Mouse (Mus musculus): ENCODE data around the gene Hnf1b. TPM values are rescaled to one million over a fixed set of nuclear protein-coding genes. Genes with fewer than 3 reads are reported as not detected.

Gene Hnf1b
- polyA plus RNA-seq, 1 experiment = 0.40 TPM

- no peaks in the 10 kb centered on the region for H3K4me1 ChIP-seq (ENCODE audit: control insufficient read depth, insufficient read depth, insufficient read length)
- H3K4me3 ChIP-seq (ENCODE audit: extremely low read depth, insufficient read depth, insufficient read length) = no peak overlapping the region
- TF ChIP-seq POLR2A (IDR thresholded peaks at IDR 0.05; ENCODE audit: low read depth, low read length) (no peak), CTCF (IDR thresholded peaks at IDR 0.05; ENCODE audit: extremely low read depth, insufficient read depth, insufficient read length, insufficient replicate concordance) (no peak)
- no peak for DNase-seq (ENCODE audit: low read depth in 1 of 2, low spot score in 2 of 2)
- whole genome bisulfite sequencing = 87% methylated on average over 3 of the region's 3 CpGs
- no peak overlapping the region for H3K27ac ChIP-seq (ENCODE audit: insufficient read depth, low read length)
- H3K27me3 ChIP-seq (ENCODE audit: control insufficient read depth, insufficient read depth, low read length) = no peaks in the 10 kb centered on the region
- no peaks in the 10 kb centered on the region for H3K36me3 ChIP-seq (ENCODE audit: control insufficient read depth, insufficient read depth, low read length)
Observed at GRCm38 (mm10) chr11:83867571-83867970, 17.7 kb downstream of the Hnf1b start.

- Histone ChIP-seq H3K27ac (ENCODE audit: insufficient read depth, low read length) (no peak overlapping the region), H3K36me3 (ENCODE audit: control insufficient read depth, insufficient read depth, low read length) (no peaks in the 10 kb centered on the region), H3K4me1 (ENCODE audit: control insufficient read depth, insufficient read depth, insufficient read length) (no peaks in the 10 kb centered on the region), H3K27me3 (ENCODE audit: control insufficient read depth, insufficient read depth, low read length) (no peaks in the 10 kb centered on the region), H3K4me3 (ENCODE audit: extremely low read depth, insufficient read depth, insufficient read length) (no peak overlapping the region)
- WGBS = 86% methylated on average over 1 of the region's 1 CpGs
- DNase-seq (ENCODE audit: low read depth in 1 of 2, low spot score in 2 of 2) = no peak
- no peak for TF ChIP-seq POLR2A (IDR thresholded peaks at IDR 0.05; ENCODE audit: low read depth, low read length)
- TF ChIP-seq CTCF (IDR thresholded peaks at IDR 0.05; ENCODE audit: extremely low read depth, insufficient read depth, insufficient read length, insufficient replicate concordance) = no peak
Observed at GRCm38 (mm10) chr11:83869147-83869546, 19.3 kb downstream of the Hnf1b start.

DNA sequence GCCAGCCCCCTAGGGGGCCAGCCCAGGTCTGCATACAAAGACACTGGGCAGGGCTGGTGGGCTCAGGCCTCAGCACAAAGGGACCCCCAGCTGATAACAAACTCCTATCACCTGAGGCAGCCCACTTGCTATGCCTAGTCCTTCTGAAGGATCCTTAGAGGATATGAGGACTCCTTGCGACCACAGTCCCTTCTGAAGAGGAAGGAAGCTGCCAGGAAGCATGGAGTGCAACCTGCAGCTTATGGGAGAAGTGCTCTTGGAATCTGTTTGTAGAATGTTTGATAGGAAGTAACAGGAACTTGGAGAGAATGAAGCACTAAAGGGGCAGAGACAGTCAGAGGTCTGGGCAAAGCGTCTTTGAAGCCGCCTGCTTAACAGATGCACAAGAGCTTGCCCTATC, 19.8 kb downstream of the Hnf1b start:
- Histone ChIP-seq H3K27ac (ENCODE audit: insufficient read depth, low read length) (no peak overlapping the region), H3K4me1 (ENCODE audit: control insufficient read depth, insufficient read depth, insufficient read length) (no peaks in the 10 kb centered on the region), H3K36me3 (ENCODE audit: control insufficient read depth, insufficient read depth, low read length) (no peaks in the 10 kb centered on the region), H3K4me3 (ENCODE audit: extremely low read depth, insufficient read depth, insufficient read length) (no peak overlapping the region), H3K27me3 (ENCODE audit: control insufficient read depth, insufficient read depth, low read length) (no peaks in the 10 kb centered on the region)
- TF ChIP-seq POLR2A (IDR thresholded peaks at IDR 0.05; ENCODE audit: low read depth, low read length) (no peak), CTCF (IDR thresholded peaks at IDR 0.05; ENCODE audit: extremely low read depth, insufficient read depth, insufficient read length, insufficient replicate concordance) (no peak)
- no peak for DNase-seq (ENCODE audit: low read depth in 1 of 2, low spot score in 2 of 2)
- 42% methylated on average over 3 of the region's 3 CpGs for WGBS

GRCm38 (mm10) chr11:83871780-83872554, 22.1 kb downstream of the Hnf1b start:
- Histone ChIP-seq H3K36me3 (ENCODE audit: control insufficient read depth, insufficient read depth, low read length) (no peaks in the 10 kb centered on the region), H3K27me3 (ENCODE audit: control insufficient read depth, insufficient read depth, low read length) (no peaks in the 10 kb centered on the region), H3K27ac (ENCODE audit: insufficient read depth, low read length) (no peak overlapping the region), H3K4me3 (ENCODE audit: extremely low read depth, insufficient read depth, insufficient read length) (no peak overlapping the region), H3K4me1 (ENCODE audit: control insufficient read depth, insufficient read depth, insufficient read length) (no peaks in the 10 kb centered on the region)
- no peak for DNase-seq (ENCODE audit: low read depth in 1 of 2, low spot score in 2 of 2)
- TF ChIP-seq CTCF (IDR thresholded peaks at IDR 0.05; ENCODE audit: extremely low read depth, insufficient read depth, insufficient read length, insufficient replicate concordance) (no peak), POLR2A (IDR thresholded peaks at IDR 0.05; ENCODE audit: low read depth, low read length) (no peak)
- 30% methylated on average over 9 of the region's 9 CpGs for WGBS

GRCm38 (mm10) chr11:83873509-83873908, 23.6 kb downstream of the Hnf1b start:
- H3K4me3 ChIP-seq (ENCODE audit: extremely low read depth, insufficient read depth, insufficient read length) = no peak overlapping the region
- no peak for DNase-seq (ENCODE audit: low read depth in 1 of 2, low spot score in 2 of 2)
- no peak for TF ChIP-seq CTCF (IDR thresholded peaks at IDR 0.05; ENCODE audit: extremely low read depth, insufficient read depth, insufficient read length, insufficient replicate concordance)
- TF ChIP-seq POLR2A (IDR thresholded peaks at IDR 0.05; ENCODE audit: low read depth, low read length) = no peak
- no peaks in the 10 kb centered on the region for H3K27me3 ChIP-seq (ENCODE audit: control insufficient read depth, insufficient read depth, low read length)
- no peaks in the 10 kb centered on the region for H3K4me1 ChIP-seq (ENCODE audit: control insufficient read depth, insufficient read depth, insufficient read length)
- no peak overlapping the region for H3K27ac ChIP-seq (ENCODE audit: insufficient read depth, low read length)
- H3K36me3 ChIP-seq (ENCODE audit: control insufficient read depth, insufficient read depth, low read length) = no peaks in the 10 kb centered on the region
- 80% methylated on average over 9 of the region's 9 CpGs for WGBS

GRCm38 (mm10) chr11:83876630-83877029, 26.8 kb downstream of the Hnf1b start:
- H3K27ac ChIP-seq (ENCODE audit: insufficient read depth, low read length) = no peak overlapping the region

GRCm38 (mm10) chr11:83877765-83878164, 27.9 kb downstream of the Hnf1b start:
- Histone ChIP-seq H3K27ac (ENCODE audit: insufficient read depth, low read length) (no peak overlapping the region), H3K27me3 (ENCODE audit: control insufficient read depth, insufficient read depth, low read length) (no peaks in the 10 kb centered on the region), H3K36me3 (ENCODE audit: control insufficient read depth, insufficient read depth, low read length) (no peaks in the 10 kb centered on the region), H3K4me3 (ENCODE audit: extremely low read depth, insufficient read depth, insufficient read length) (no peak overlapping the region), H3K4me1 (ENCODE audit: control insufficient read depth, insufficient read depth, insufficient read length) (no peaks in the 10 kb centered on the region)
- WGBS = 78% methylated on average over 8 of the region's 8 CpGs
- DNase-seq (ENCODE audit: low read depth in 1 of 2, low spot score in 2 of 2) = no peak
- no peak for TF ChIP-seq CTCF (IDR thresholded peaks at IDR 0.05; ENCODE audit: extremely low read depth, insufficient read depth, insufficient read length, insufficient replicate concordance)
- TF ChIP-seq POLR2A (IDR thresholded peaks at IDR 0.05; ENCODE audit: low read depth, low read length) = no peak

More at GRCm38 (mm10) chr11:83876630-83877029, 26.8 kb downstream of the Hnf1b start:
- H3K36me3 ChIP-seq (ENCODE audit: control insufficient read depth, insufficient read depth, low read length) = no peaks in the 10 kb centered on the region
- no peak for DNase-seq (ENCODE audit: low read depth in 1 of 2, low spot score in 2 of 2)
- no peak overlapping the region for H3K4me3 ChIP-seq (ENCODE audit: extremely low read depth, insufficient read depth, insufficient read length)
- no peaks in the 10 kb centered on the region for H3K4me1 ChIP-seq (ENCODE audit: control insufficient read depth, insufficient read depth, insufficient read length)
- TF ChIP-seq CTCF (IDR thresholded peaks at IDR 0.05; ENCODE audit: extremely low read depth, insufficient read depth, insufficient read length, insufficient replicate concordance) = no peak
- no peak for TF ChIP-seq POLR2A (IDR thresholded peaks at IDR 0.05; ENCODE audit: low read depth, low read length)
- WGBS = 91% methylated on average over 7 of the region's 7 CpGs
- H3K27me3 ChIP-seq (ENCODE audit: control insufficient read depth, insufficient read depth, low read length) = no peaks in the 10 kb centered on the region
